Mouse (Mus musculus) kidney, postnatal 25 days (tissue): Measurements from ENCODE around the gene Paxx.
A peak's percentile ranks its signal among the peaks of the same experiment; 100 is the strongest.

ENCODE experiments used
- DNase-seq, 2 experiments: peaks; one replicate each; pipeline ENCODE4 v3.0.0; 2021; ENCODE audit warnings: mixed read lengths in 2 of 2

Gene Paxx

GRCm38 (mm10) chr2:25480541-25480940 lies 19.6 kb upstream of the Paxx start:
- no peak for DNase-seq

DNA sequence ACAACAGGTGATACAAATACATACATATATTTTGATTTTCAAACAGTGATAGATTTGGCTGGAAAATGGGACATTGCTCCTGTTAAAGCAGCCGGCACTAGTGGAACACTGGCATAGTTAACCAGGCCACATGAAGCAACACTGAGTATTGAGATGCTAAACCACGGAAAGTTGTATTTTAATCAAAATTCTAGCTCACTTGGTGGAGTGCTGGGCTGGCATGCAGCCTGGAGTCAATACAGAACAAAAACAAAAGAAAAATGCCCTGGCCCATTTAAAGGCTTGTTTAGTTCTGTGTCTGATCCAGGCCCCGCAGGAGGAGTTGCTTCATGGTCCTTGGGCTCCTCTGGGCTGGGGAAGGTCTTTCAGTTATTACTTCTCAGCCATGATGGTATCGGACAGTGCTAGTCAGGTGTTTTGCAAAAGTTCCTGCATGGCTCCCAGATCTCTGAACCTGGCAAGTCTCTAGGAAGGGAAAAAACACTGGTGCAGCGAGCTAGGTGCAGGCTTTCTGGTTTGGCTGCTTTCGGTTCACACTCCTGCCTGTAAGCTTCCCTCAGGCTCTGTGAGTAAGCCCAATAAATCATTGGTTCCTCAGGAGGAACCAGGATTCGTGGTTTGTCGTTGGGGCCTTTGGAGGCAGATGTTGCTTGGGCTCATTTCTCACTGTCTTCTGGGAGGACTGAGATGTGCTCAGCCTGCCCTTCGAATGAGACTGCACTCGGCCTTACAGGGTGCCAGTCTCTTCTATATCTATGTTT lies 18.8 kb upstream of the Paxx start:
- no peak for DNase-seq

GRCm38 (mm10) chr2:25477967-25478675 lies 17.2 kb upstream of the Paxx start:
- peak; percentile 43 to 85 for DNase-seq

GRCm38 (mm10) chr2:25477541-25477940 lies 16.6 kb upstream of the Paxx start:
- DNase-seq: no peak

- no peak for DNase-seq
Observed at GRCm38 (mm10) chr2:25472550-25472949, 11.7 kb upstream of the Paxx start.

- no peak for DNase-seq
Observed at GRCm38 (mm10) chr2:25469969-25470368, 9.1 kb upstream of the Paxx start, which contains the start of gene Ptgds. TSS of gene Ptgds (minus strand) at chr2:25470046.

DNA sequence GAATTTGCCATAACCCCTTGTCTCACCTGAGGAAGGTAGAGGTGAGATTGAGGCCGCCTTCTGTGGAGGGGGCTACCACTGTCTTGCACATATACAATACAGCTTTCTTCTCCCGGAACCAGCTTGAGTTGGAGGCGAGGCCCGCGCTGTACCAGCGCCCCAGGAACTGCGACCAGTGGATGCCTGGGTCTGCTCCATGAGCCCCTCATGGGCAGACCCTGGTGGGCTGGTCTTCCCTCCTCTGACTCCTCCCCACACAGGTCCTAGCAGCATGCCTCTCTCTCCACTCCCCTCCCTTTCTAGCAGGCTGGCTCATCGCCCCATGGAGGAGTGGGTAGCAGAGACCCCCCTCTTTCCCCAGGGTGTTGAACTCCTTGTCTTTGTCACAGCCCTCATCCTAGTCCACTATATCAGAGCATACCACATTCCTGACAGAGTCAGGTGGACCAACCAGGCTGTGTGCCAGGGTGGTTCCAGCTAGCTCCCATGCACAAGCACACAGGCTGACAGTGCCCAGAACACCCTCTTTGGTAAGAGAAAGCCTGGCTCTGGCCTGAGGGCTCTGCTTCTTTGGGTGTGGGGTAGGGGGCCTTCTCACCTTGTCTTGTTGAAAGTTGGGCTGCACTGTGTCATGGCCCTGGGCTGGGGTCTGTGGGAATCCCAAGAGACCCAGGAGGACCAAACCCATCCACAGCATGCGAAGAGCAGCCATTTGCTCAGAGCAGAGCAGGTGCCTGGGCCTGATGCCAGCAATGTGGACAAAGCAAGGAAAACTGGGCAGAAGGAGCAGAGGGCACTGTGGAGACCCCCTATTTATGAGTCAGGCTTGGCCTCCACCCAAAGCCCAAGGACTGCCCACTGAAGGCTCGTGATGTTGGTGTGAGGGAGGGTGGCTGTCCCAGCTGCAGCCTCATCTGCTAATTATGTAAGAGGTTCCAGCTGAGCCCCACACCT lies 8.3 kb upstream of the Paxx start:
- DNase-seq: peak; percentile 60 to 79

DNA sequence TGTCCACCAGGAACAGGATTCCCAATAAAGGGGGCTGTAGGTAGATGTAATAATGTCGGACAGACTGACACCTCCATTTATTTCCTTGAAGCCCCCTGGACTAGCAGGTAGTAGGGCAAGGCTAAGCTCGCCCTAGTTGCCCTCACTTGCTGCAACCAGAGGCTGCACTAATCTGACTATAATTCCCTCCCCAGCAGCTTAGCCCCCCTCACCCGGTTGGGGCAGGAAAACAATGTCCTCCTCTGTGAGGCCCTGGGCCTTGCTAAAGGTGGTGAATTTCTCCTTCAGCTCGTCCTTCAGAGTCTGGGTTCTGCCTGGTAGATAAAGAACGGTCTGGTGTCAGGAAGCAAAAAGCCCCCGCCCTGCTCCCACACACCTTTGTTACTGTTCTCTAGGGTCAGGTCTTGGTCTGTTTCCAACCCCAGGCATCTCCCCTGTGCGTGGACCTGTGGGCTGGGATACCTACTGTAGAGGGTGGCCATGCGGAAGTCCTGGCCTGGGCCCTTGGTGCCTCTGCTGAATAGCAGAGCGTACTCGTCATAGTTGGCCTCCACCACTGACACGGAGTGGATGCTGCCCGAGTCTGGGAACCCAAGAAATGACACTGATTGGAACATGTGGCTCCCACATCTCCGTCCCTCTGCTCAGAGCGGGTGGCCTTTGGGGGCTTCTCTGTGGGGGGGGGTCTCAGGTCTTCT lies 6.9 kb upstream of the Paxx start:
- DNase-seq: no peak

DNA sequence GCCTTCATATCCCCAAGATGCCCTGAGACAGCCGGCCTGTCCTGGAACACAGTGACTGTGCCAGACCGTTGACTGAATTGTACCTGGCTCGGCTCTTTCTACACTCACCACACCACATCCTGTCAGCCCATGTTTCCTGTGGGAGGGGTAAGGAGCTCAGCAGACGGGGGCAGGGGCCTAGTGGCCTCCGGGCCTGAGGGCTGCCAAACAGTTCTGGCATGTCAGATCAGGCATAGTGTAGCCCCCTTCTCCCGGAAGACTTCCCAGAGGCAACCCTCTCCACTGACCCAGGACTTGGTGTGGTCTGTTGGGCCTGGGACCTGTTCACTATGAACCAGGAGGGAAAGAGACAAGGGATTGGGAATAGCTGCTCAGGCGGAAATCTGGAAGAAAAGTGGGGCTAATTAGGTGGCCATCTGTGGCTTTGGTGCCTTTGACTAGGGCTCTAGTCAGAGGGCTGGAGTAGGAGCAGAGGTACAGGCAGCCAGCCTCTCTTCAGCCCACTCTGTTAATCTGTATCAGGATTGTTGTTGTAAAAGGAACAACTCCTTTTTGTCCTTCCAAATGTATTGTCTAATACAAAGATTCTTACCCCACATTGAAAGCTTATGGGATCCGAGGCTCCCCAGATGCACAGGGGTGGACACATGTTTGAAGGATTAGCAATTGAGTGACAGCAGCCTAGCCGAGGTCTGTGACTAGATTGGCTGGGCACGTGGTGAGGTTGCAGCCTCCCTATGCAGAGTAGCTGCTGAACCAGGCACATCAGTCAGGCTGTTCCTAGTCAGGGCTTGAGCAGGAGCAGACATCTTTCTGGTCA lies 5.1 kb upstream of the Paxx start:
- no peak for DNase-seq

- no peak for DNase-seq
Observed at GRCm38 (mm10) chr2:25465256-25465655, 4.4 kb upstream of the Paxx start.

DNA sequence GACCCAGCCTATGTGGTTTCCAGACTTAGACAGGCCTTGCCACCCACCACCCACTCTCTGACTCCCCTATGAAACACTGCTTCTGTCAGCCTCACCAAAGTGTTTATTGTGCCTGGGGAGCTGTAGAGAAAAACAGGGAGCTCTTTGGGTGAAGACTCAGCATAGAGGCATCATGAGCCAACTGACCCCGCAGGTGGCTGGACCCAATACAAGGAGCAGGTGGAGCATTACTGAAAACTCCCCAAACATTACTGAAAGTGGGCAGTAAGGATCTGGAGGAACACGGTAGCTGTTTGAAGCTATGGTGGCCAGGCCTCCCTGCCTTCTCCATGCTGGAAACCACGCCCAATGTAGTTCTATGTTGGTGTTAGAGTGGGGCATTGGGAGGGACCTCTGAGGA lies 2.7 kb upstream of the Paxx start:
- no peak for DNase-seq

DNA sequence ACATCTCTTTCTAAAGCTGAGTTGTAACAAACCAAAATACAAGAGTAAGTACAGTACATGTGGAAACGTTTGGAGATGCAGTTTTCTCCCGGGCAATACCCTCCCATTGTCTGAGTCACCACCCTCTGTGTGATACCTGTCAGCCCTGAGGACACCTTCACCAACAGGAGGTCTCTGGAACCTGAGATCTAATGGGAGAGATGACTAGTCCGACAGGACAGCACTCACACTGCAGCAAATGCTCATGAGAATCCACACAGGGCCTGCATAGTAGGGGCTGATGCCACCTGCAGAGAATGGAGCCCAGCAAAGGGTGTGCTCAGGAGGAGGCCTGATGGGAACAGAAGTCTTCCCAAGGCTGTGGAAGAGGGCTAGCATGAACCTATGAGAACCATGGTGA lies 513 bp upstream of the Paxx start:
- DNase-seq: no peak

- peak; percentile 28 to 60 for DNase-seq
Observed at GRCm38 (mm10) chr2:25460135-25460534, 759 bp downstream of the Paxx start.

DNA sequence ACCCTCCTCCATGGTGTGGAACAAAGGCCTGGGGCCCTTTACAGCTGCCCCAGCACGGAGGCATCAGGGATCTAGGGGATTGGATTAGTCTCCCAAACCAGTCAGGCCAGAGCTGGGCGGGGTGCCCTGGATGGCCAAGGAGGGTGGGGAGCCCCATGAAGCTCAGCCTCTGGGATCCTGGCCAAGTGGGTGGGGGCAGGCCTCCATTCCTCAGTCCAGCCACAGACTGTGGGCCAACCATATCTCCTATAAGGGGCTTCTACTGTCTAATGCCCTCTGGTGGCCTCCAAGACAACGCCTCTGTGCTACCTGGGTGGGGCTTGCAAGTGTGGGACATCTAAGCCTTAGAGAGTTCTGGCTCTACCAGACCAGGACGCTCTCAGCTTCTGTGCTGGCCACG lies 2.0 kb downstream of the Paxx start:
- peak; percentile 31 to 61 for DNase-seq

- no peak for DNase-seq
Observed at GRCm38 (mm10) chr2:25457022-25457896, 3.6 kb downstream of the Paxx start.

DNA sequence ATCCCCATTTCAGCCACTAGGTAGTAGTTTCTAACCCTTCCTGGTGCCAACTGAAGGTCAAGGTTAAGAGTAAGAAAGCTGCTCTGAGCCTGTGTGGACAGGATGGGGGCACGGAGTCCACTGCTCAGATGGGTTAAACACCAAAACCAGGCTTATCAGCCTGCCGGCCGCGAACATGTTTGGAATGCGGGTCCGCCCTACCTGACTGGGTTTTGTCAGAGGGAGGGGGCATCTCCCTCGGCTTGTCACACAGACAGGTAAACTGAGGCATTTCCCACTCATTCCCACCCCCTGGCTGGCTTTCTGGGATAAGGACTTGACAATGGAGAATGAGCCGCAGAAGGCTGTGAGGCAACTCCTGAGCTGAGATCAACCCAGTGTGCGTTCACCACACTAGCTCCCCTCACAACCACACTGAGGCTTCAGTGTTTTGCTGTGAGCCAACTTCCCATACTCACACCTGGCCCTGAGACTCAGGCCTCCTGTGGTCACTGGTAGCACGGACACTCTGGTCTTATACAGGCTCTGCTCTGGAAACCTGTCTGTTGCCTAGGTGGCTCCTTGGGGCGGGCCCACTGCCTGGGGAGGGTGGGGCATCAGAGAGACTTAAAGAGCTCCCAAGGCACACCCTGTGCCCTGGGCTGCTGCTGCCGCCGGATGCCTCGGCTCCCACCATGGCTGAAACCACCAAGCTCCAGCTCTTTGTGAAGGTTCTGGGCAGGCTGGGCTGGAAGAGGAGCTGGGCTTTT lies 4.5 kb downstream of the Paxx start, which contains the start of gene Clic3:
Clic3 (plus strand) TSS at position 634 of the 749 bp plus-strand sequence.
- DNase-seq: peak in 1 of 2 experiments; percentile 22

DNA sequence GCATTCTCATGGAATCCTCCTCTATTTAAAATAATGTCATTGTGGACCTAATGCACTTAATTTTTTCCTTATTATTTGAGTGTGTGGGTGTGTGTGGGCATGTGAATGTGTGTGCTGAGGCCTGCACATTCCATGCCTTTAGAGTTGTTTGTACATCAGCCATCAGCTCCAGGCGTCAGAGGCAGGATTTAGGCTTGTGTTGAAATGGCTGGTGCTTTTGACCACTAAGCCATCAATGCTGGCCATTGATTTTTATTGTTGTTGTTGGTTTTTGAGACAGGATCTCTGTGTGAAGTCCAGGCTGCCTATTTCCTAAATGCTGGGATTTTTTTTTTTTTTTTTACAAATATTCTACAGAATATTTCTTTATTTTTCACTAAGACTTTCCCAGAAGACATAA lies 7.9 kb downstream of the Paxx start:
- no peak for DNase-seq

GRCm38 (mm10) chr2:25450853-25451647 lies 9.8 kb downstream of the Paxx start:
- peak in 1 of 2 experiments; percentile 61 for DNase-seq

DNA sequence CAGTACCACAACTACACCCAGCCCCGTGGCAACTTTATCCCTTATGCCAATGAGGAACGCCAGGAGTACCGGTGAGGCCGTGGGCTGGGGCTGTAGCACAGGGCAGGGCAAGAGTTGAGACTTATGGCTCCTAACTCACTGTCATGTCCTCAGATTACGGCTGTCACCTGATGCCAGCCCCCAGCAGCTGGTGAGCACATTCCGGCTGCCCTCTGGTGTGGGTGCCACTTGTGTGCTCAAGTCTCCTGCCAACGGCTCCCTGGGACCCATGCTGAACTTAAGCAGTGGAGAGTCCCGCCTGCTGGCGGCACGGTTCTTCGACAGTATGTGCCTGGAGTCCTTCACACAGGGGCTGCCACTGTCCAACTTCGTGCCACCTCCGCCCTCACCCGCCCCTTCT lies 18.2 kb downstream of the Paxx start:
- no peak for DNase-seq
